In genomic region chr13:55405783-55406390, GRCm38 (mm10) we compare ENCODE assay signal across 10 mouse cellular contexts. TPM values are rescaled to one million over a fixed set of nuclear protein-coding genes. Genes with fewer than 3 reads are reported as not detected.
DNase-seq lines count a peak whose midpoint lies in the region; ATAC-seq lines count a peak whose summit lies in the region.
"Had no signal": no experiment of that assay in that cellular context is flagged by ENCODE, and none has a peak within 500 bp of the region (broad histone marks: within the 10 kb centered on the region; RNA-seq: fewer than 3 reads in every experiment).

No protein-coding gene starts in this region.

- H3K9ac ChIP-seq in liver, embryonic 16.5 days (ENCODE audit: low read depth, low read length): no peak overlapping the region
- H3K9ac ChIP-seq in liver, embryonic 12.5 days: no peak overlapping the region
- H3K9ac ChIP-seq in embryonic facial prominence, embryonic 15.5 days: no peak overlapping the region
- no peak overlapping the region for H3K9ac ChIP-seq in intestine, embryonic 16.5 days (ENCODE audit: low read depth, low read length)
- no peak overlapping the region for H3K9ac ChIP-seq in neural tube, embryonic 15.5 days (replicated peaks)

- no peak for DNase-seq in embryo, embryonic 10.5 days (ENCODE audit: low spot score)
- no peak for DNase-seq in adrenal gland, adult 2 months
- no peak for DNase-seq in frontal cortex, postnatal 10 days (ENCODE audit: low spot score in 2 of 2)

- no peaks in the 10 kb centered on the region for H3K36me3 ChIP-seq in liver, embryonic 16.5 days (ENCODE audit: control insufficient read depth, insufficient read depth)
- no peaks in the 10 kb centered on the region for H3K36me3 ChIP-seq in liver, embryonic 12.5 days
- no peaks in the 10 kb centered on the region for H3K36me3 ChIP-seq in embryonic facial prominence, embryonic 15.5 days
- no peaks in the 10 kb centered on the region for H3K36me3 ChIP-seq in intestine, embryonic 16.5 days (ENCODE audit: control insufficient read depth, insufficient read depth, low read length)
- no peaks in the 10 kb centered on the region for H3K36me3 ChIP-seq in neural tube, embryonic 15.5 days
- H3K36me3 ChIP-seq: G1E had no signal

- no peaks in the 10 kb centered on the region for H3K9me3 ChIP-seq in liver, embryonic 16.5 days (replicated peaks; ENCODE audit: control insufficient read depth, low read length)
- no peaks in the 10 kb centered on the region for H3K9me3 ChIP-seq in liver, embryonic 12.5 days (replicated peaks)
- no peaks in the 10 kb centered on the region for H3K9me3 ChIP-seq in embryonic facial prominence, embryonic 15.5 days (replicated peaks)
- H3K9me3 ChIP-seq in intestine, embryonic 16.5 days (ENCODE audit: control insufficient read depth, low read length): no peaks in the 10 kb centered on the region
- H3K9me3 ChIP-seq in neural tube, embryonic 15.5 days (replicated peaks): no peaks in the 10 kb centered on the region

- H3K4me2 ChIP-seq in liver, embryonic 16.5 days (ENCODE audit: low read depth, low read length): no peak overlapping the region
- H3K4me2 ChIP-seq in liver, embryonic 12.5 days: no peak overlapping the region
- H3K4me2 ChIP-seq in embryonic facial prominence, embryonic 15.5 days (replicated peaks): 0 out of 2 replicates have a peak overlapping the region, but pooled peaks have one; percentile 12
- no peak overlapping the region for H3K4me2 ChIP-seq in intestine, embryonic 16.5 days (ENCODE audit: low read depth, low read length)
- H3K4me2 ChIP-seq in neural tube, embryonic 15.5 days: peak overlapping the region; percentile 43

- no peak overlapping the region for H3K27ac ChIP-seq in liver, embryonic 16.5 days (ENCODE audit: low read length)
- no peak overlapping the region for H3K27ac ChIP-seq in liver, embryonic 12.5 days
- H3K27ac ChIP-seq in embryonic facial prominence, embryonic 15.5 days (replicated peaks): no peak overlapping the region
- H3K27ac ChIP-seq in intestine, embryonic 16.5 days (ENCODE audit: low read length): no peak overlapping the region
- peak overlapping the region; percentile 65 for H3K27ac ChIP-seq in neural tube, embryonic 15.5 days (replicated peaks)

- H3K27me3 ChIP-seq in liver, embryonic 16.5 days (ENCODE audit: control insufficient read depth, insufficient read depth, low read depth, low read length): peaks cover 31% of the 10 kb centered on the region
- peaks cover 93% of the 10 kb centered on the region for H3K27me3 ChIP-seq in liver, embryonic 12.5 days (replicated peaks)
- H3K27me3 ChIP-seq in embryonic facial prominence, embryonic 15.5 days: peaks cover 4% of the 10 kb centered on the region; the same call in 1 of the 2 replicates
- peaks cover 3% of the 10 kb centered on the region; the same call in 1 of the 2 replicates for H3K27me3 ChIP-seq in intestine, embryonic 16.5 days (replicated peaks; ENCODE audit: control insufficient read depth, insufficient read depth, low read length)
- H3K27me3 ChIP-seq in neural tube, embryonic 15.5 days (replicated peaks): peaks cover 5% of the 10 kb centered on the region; the same call in 1 of the 2 replicates

- H3K4me3 ChIP-seq in liver, embryonic 16.5 days (ENCODE audit: low read depth, low read length): no peak overlapping the region
- no peak overlapping the region for H3K4me3 ChIP-seq in liver, embryonic 12.5 days
- no peak overlapping the region for H3K4me3 ChIP-seq in embryonic facial prominence, embryonic 15.5 days (replicated peaks)
- no peak overlapping the region for H3K4me3 ChIP-seq in intestine, embryonic 16.5 days (ENCODE audit: low read length)
- H3K4me3 ChIP-seq in neural tube, embryonic 15.5 days (replicated peaks): 0 out of 2 replicates have a peak overlapping the region, but pooled peaks have one; percentile 6
- H3K4me3 ChIP-seq: myocyte had no signal

- ATAC-seq in liver, embryonic 16.5 days (ENCODE audit: low read depth): peak; percentile 16; the same call in 1 of the 2 replicates
- ATAC-seq in liver, embryonic 12.5 days: no peak
- ATAC-seq in embryonic facial prominence, embryonic 15.5 days (ENCODE audit: insufficient number of reproducible peaks, low FRiP score, low TSS enrichment, low read depth): 0 out of 2 replicates have a peak, but pooled peaks have one; percentile 29
- peak; percentile 47 for ATAC-seq in intestine, embryonic 16.5 days
- peak; percentile 42 for ATAC-seq in neural tube, embryonic 15.5 days (ENCODE audit: low FRiP score)

- WGBS in liver, embryonic 16.5 days (ENCODE audit: insufficient replicate concordance): 20% methylated on average over 13 of the region's 13 CpGs
- WGBS in liver, embryonic 12.5 days (ENCODE audit: insufficient replicate concordance): 22% methylated on average over 13 of the region's 13 CpGs
- WGBS in embryonic facial prominence, embryonic 15.5 days: 59% methylated on average over 13 of the region's 13 CpGs
- 66% methylated on average over 13 of the region's 13 CpGs for WGBS in intestine, embryonic 16.5 days
- WGBS in neural tube, embryonic 15.5 days: 57% methylated on average over 13 of the region's 13 CpGs

- no peaks in the 10 kb centered on the region; the same call in 1 of the 2 replicates for H3K4me1 ChIP-seq in liver, embryonic 16.5 days (ENCODE audit: control insufficient read depth, low read depth, low read length)
- H3K4me1 ChIP-seq in liver, embryonic 12.5 days: 0 out of 2 replicates have a peak, but pooled peaks cover 3% of the 10 kb centered on the region
- H3K4me1 ChIP-seq in embryonic facial prominence, embryonic 15.5 days: peaks cover 9% of the 10 kb centered on the region
- 0 out of 2 replicates have a peak, but pooled peaks cover 3% of the 10 kb centered on the region for H3K4me1 ChIP-seq in intestine, embryonic 16.5 days (ENCODE audit: control insufficient read depth, insufficient read depth, low read length)
- H3K4me1 ChIP-seq in neural tube, embryonic 15.5 days: peaks cover 22% of the 10 kb centered on the region

RNA-seq across cellular contexts. Expression of gene Slc34a1, which starts 7.9 kb away (rescaled TPM):
- polyA plus RNA-seq in liver, embryonic 16.5 days (2015; fragmentation: Nextera tagmentation; extraction: Ambion mirVana): 0.15 TPM in 1 of 2 replicates, not detected in the other
- polyA plus RNA-seq in liver, embryonic 12.5 days (2016; fragmentation: Nextera tagmentation; extraction: Ambion mirVana): not detected in 2 replicates
- 0.11 TPM in 1 of 2 replicates, not detected in the other for polyA plus RNA-seq in embryonic facial prominence, embryonic 15.5 days (2015; fragmentation: Nextera tagmentation; extraction: Ambion mirVana)
- 0.07 TPM in 1 of 2 replicates, not detected in the other for polyA plus RNA-seq in intestine, embryonic 16.5 days (2015; fragmentation: Nextera tagmentation; extraction: Ambion mirVana)
- 0.20 TPM in 1 of 2 replicates, not detected in the other for polyA plus RNA-seq in neural tube, embryonic 15.5 days (2015; fragmentation: Nextera tagmentation; extraction: Ambion mirVana)
- 1 to 10 TPM in 1 of 2 experiments, not detected in 1; 1.3 TPM for total RNA-seq in adrenal gland, adult 2 months (2021)
- polyA plus RNA-seq in adrenal gland, adult 2 months (2012; rRNA removed): 0.29 TPM in 1 of 2 replicates, not detected in the other
- polyA plus RNA-seq: G1E had no signal

RNA-seq across cellular contexts. Expression of gene Pfn3, which starts 9.1 kb away (rescaled TPM):
- polyA plus RNA-seq in liver, embryonic 16.5 days (2015; fragmentation: Nextera tagmentation; extraction: Ambion mirVana): not detected in 2 replicates
- not detected in 2 replicates for polyA plus RNA-seq in liver, embryonic 12.5 days (2016; fragmentation: Nextera tagmentation; extraction: Ambion mirVana)
- not detected in 2 replicates for polyA plus RNA-seq in embryonic facial prominence, embryonic 15.5 days (2015; fragmentation: Nextera tagmentation; extraction: Ambion mirVana)
- polyA plus RNA-seq in intestine, embryonic 16.5 days (2015; fragmentation: Nextera tagmentation; extraction: Ambion mirVana): not detected in 2 replicates
- polyA plus RNA-seq in neural tube, embryonic 15.5 days (2015; fragmentation: Nextera tagmentation; extraction: Ambion mirVana): 0.50 and 1.4 TPM in 2 replicates
- not detected for total RNA-seq in adrenal gland, adult 2 months (2021)
- not detected in 2 replicates for polyA plus RNA-seq in adrenal gland, adult 2 months (2012; rRNA removed)
- total RNA-seq: G1E had no signal
- polyA plus RNA-seq: G1E, myocyte had no signal

RNA-seq across cellular contexts. Expression of gene F12, which starts 20.7 kb away (rescaled TPM):
- polyA plus RNA-seq in liver, embryonic 16.5 days (2015; fragmentation: Nextera tagmentation; extraction: Ambion mirVana): 147 and 184 TPM in 2 replicates
- polyA plus RNA-seq in liver, embryonic 12.5 days (2016; fragmentation: Nextera tagmentation; extraction: Ambion mirVana): 55.9 and 57.0 TPM in 2 replicates
- 0.16 TPM in 1 of 2 replicates, not detected in the other for polyA plus RNA-seq in embryonic facial prominence, embryonic 15.5 days (2015; fragmentation: Nextera tagmentation; extraction: Ambion mirVana)
- 1.1 and 4.0 TPM in 2 replicates for polyA plus RNA-seq in intestine, embryonic 16.5 days (2015; fragmentation: Nextera tagmentation; extraction: Ambion mirVana)
- 0.18 and 0.47 TPM in 2 replicates for polyA plus RNA-seq in neural tube, embryonic 15.5 days (2015; fragmentation: Nextera tagmentation; extraction: Ambion mirVana)
- total RNA-seq in adrenal gland, adult 2 months (2021): 1 to 10 TPM in 1 of 2 experiments, not detected in 1; 1.5 TPM
- 0.10 and 0.34 TPM in 2 replicates for polyA plus RNA-seq in adrenal gland, adult 2 months (2012; rRNA removed)
- polyA plus RNA-seq: G1E, myocyte had no signal

RNA-seq across cellular contexts. Expression of gene Rgs14, which starts 36.4 kb away (rescaled TPM):
- polyA plus RNA-seq in liver, embryonic 16.5 days (2015; fragmentation: Nextera tagmentation; extraction: Ambion mirVana): 2.8 and 3.2 TPM in 2 replicates
- polyA plus RNA-seq in liver, embryonic 12.5 days (2016; fragmentation: Nextera tagmentation; extraction: Ambion mirVana): 1.9 and 2.5 TPM in 2 replicates
- polyA plus RNA-seq in embryonic facial prominence, embryonic 15.5 days (2015; fragmentation: Nextera tagmentation; extraction: Ambion mirVana): 2.1 and 2.5 TPM in 2 replicates
- polyA plus RNA-seq in intestine, embryonic 16.5 days (2015; fragmentation: Nextera tagmentation; extraction: Ambion mirVana): 0.93 and 1.1 TPM in 2 replicates
- 0.81 and 2.6 TPM in 2 replicates for polyA plus RNA-seq in neural tube, embryonic 15.5 days (2015; fragmentation: Nextera tagmentation; extraction: Ambion mirVana)
- total RNA-seq in adrenal gland, adult 2 months (2021): under 1 TPM; 0.55 to 0.86 TPM
- 1.3 and 1.7 TPM in 2 replicates for polyA plus RNA-seq in adrenal gland, adult 2 months (2012; rRNA removed)

RNA-seq across cellular contexts. Expression of gene Grk6, which starts 39.0 kb away (rescaled TPM):
- 10.4 and 12.1 TPM in 2 replicates for polyA plus RNA-seq in liver, embryonic 16.5 days (2015; fragmentation: Nextera tagmentation; extraction: Ambion mirVana)
- 44.1 and 44.6 TPM in 2 replicates for polyA plus RNA-seq in liver, embryonic 12.5 days (2016; fragmentation: Nextera tagmentation; extraction: Ambion mirVana)
- polyA plus RNA-seq in embryonic facial prominence, embryonic 15.5 days (2015; fragmentation: Nextera tagmentation; extraction: Ambion mirVana): 43.8 and 45.1 TPM in 2 replicates
- 13.6 and 16.2 TPM in 2 replicates for polyA plus RNA-seq in intestine, embryonic 16.5 days (2015; fragmentation: Nextera tagmentation; extraction: Ambion mirVana)
- 34.2 and 38.4 TPM in 2 replicates for polyA plus RNA-seq in neural tube, embryonic 15.5 days (2015; fragmentation: Nextera tagmentation; extraction: Ambion mirVana)
- 10 to 100 TPM; 28.4 to 36.5 TPM for total RNA-seq in adrenal gland, adult 2 months (2021)
- 48.5 and 70.5 TPM in 2 replicates for polyA plus RNA-seq in adrenal gland, adult 2 months (2012; rRNA removed)

Comparison
In these comparisons a context has a peak if more than half of its experiments do, and no peak if none do; other contexts are left out.
1. H3K4me2 ChIP-seq: peak in embryonic facial prominence, embryonic 15.5 days (single experiment) and neural tube, embryonic 15.5 days (single experiment); none in liver, embryonic 16.5 days (single experiment), liver, embryonic 12.5 days (single experiment) and intestine, embryonic 16.5 days (single experiment).
2. RNA of gene F12, which starts 20.7 kb away (polyA plus RNA-seq): 147 to 184 TPM in liver, embryonic 16.5 days and 55.9 to 57.0 TPM in liver, embryonic 12.5 days; 1.1 to 4.0 TPM in intestine, embryonic 16.5 days, 0.10 to 0.34 TPM in adrenal gland, adult 2 months, 0.18 to 0.47 TPM in neural tube, embryonic 15.5 days and 0.16 TPM in embryonic facial prominence, embryonic 15.5 days; every median in the first group is over 10 times any median in the second.